8 mouse cellular contexts compared by ENCODE assay signal in genomic region chr5:114380209-114381012, GRCm38 (mm10). TPM values are rescaled to one million over a fixed set of nuclear protein-coding genes. Genes with fewer than 3 reads are reported as not detected.
DNase-seq lines count a peak whose midpoint lies in the region; ATAC-seq and TF ChIP-seq lines count a peak whose summit lies in the region.

Gene Kctd10, minus strand, starts transcription at chr5:114380508.
Gene Ube3b, plus strand, starts transcription at chr5:114380607.

- peak within 1 kb of the TSS; percentile 85 for H3K4me2 ChIP-seq in embryonic facial prominence, embryonic 14.5 days (ENCODE audit: low read depth, low read length)
- peak within 1 kb of the TSS; percentile 89 for H3K4me2 ChIP-seq in limb, embryonic 14.5 days (replicated peaks; ENCODE audit: low read depth, low read length, severe bottlenecking)
- peak within 1 kb of the TSS; percentile 81 for H3K4me2 ChIP-seq in midbrain, postnatal 0 days (ENCODE audit: low read depth, low read length, poor library complexity, severe bottlenecking)

- H3K9ac ChIP-seq in embryonic facial prominence, embryonic 14.5 days (ENCODE audit: low read depth, low read length), result peak within 1 kb of the TSS; percentile 90
- peak within 1 kb of the TSS; percentile 92 for H3K9ac ChIP-seq in heart, adult 2 months (ENCODE audit: low read depth, low read length)
- H3K9ac ChIP-seq in limb, embryonic 14.5 days (ENCODE audit: low read depth, low read length, severe bottlenecking), result peak within 1 kb of the TSS; percentile 95
- peak within 1 kb of the TSS; percentile 95 for H3K9ac ChIP-seq in midbrain, postnatal 0 days (replicated peaks; ENCODE audit: low read length, poor library complexity, severe bottlenecking)

- WGBS in embryonic facial prominence, embryonic 14.5 days, result under 1% methylated on average over 45 of the region's 74 CpGs
- WGBS in heart, adult 2 months, result under 1% methylated on average over 73 of the region's 74 CpGs
- WGBS in limb, embryonic 14.5 days, result under 1% methylated on average over 69 of the region's 74 CpGs
- WGBS in midbrain, postnatal 0 days, result under 1% methylated on average over 73 of the region's 74 CpGs

- no peak for TF ChIP-seq CTCF in heart, adult 2 months (IDR thresholded peaks at IDR 0.05)
- no peak for TF ChIP-seq CTCF in midbrain, postnatal 0 days (IDR thresholded peaks at IDR 0.05)

- peaks cover 6% of the 10 kb centered on the region for H3K79me2 ChIP-seq in heart, adult 2 months (replicated peaks; ENCODE audit: control insufficient read depth, insufficient read depth, low read length)

- peaks cover 27% of the 10 kb centered on the region for H3K36me3 ChIP-seq in embryonic facial prominence, embryonic 14.5 days (ENCODE audit: control insufficient read depth, insufficient read depth, low read length)
- no peaks in the 10 kb centered on the region for H3K36me3 ChIP-seq in heart, adult 2 months (ENCODE audit: control insufficient read depth, insufficient read depth, low read length)
- peaks cover 28% of the 10 kb centered on the region for H3K36me3 ChIP-seq in limb, embryonic 14.5 days (ENCODE audit: control insufficient read depth, insufficient read depth, low read length)
- 0 out of 2 replicates have a peak, but pooled peaks cover 11% of the 10 kb centered on the region for H3K36me3 ChIP-seq in midbrain, postnatal 0 days (ENCODE audit: insufficient read depth, low read length)

- H3K9me3 ChIP-seq in embryonic facial prominence, embryonic 14.5 days (ENCODE audit: control insufficient read depth, low read length), result no peaks in the 10 kb centered on the region
- no peaks in the 10 kb centered on the region for H3K9me3 ChIP-seq in limb, embryonic 14.5 days (ENCODE audit: control insufficient read depth, low read length)
- H3K9me3 ChIP-seq in midbrain, postnatal 0 days (ENCODE audit: low read length), result no peaks in the 10 kb centered on the region

- peak; percentile 96 for ATAC-seq in embryonic facial prominence, embryonic 14.5 days (ENCODE audit: low read depth)
- peak; percentile 96 for ATAC-seq in limb, embryonic 14.5 days (ENCODE audit: low FRiP score, low read depth)
- ATAC-seq in midbrain, postnatal 0 days (ENCODE audit: low FRiP score), result peak; percentile 92

- intact Hi-C loops in heart, adult 2 months (cut with DNase I), result no loop called here

- H3K4me3 ChIP-seq in embryonic facial prominence, embryonic 14.5 days (ENCODE audit: low read depth, low read length), result peak within 1 kb of the TSS; percentile 70
- H3K4me3 ChIP-seq in heart, adult 2 months, result peak within 1 kb of the TSS; percentile 97
- H3K4me3 ChIP-seq in limb, embryonic 14.5 days (replicated peaks; ENCODE audit: low read length), result peak within 1 kb of the TSS; percentile 89
- peak within 1 kb of the TSS; percentile 73 for H3K4me3 ChIP-seq in midbrain, postnatal 0 days (ENCODE audit: low read depth, low read length)

- DNase-seq in 3T3-L1 (ENCODE audit: low read depth, low spot score), result peak; percentile 92
- DNase-seq in adrenal gland, postnatal 4 days (ENCODE audit: low spot score in 2 of 2), result peak; percentile 62 to 73
- peak; percentile 96 for DNase-seq in embryonic facial prominence, embryonic 14.5 days (ENCODE audit: low spot score)
- DNase-seq in heart, adult 2 months, result peak; percentile 89
- peak; percentile 79 to 81 for DNase-seq in kidney, adult 8-10 months
- peak; percentile 92 for DNase-seq in limb, embryonic 14.5 days (ENCODE audit: low spot score)
- peak; percentile 94 for DNase-seq in midbrain, postnatal 0 days (ENCODE audit: low spot score)
- peak; percentile 73 to 77 for DNase-seq in spleen, postnatal 14 days (ENCODE audit: low spot score in 2 of 2)

- TF ChIP-seq EP300 in heart, adult 2 months (IDR thresholded peaks at IDR 0.05; ENCODE audit: insufficient read depth, low read depth, low read length), result no peak

- TF ChIP-seq POLR2A in heart, adult 2 months (IDR thresholded peaks at IDR 0.05; ENCODE audit: insufficient read depth, low read depth, low read length), result peak; percentile 69
- TF ChIP-seq POLR2A in limb, embryonic 14.5 days (IDR thresholded peaks at IDR 0.05; ENCODE audit: borderline replicate concordance, extremely low read depth, insufficient read depth, insufficient read length), result peak; percentile 85

- peaks cover 30% of the 10 kb centered on the region for H3K4me1 ChIP-seq in embryonic facial prominence, embryonic 14.5 days (ENCODE audit: control insufficient read depth, insufficient read depth, low read length)
- peaks cover 9% of the 10 kb centered on the region for H3K4me1 ChIP-seq in heart, adult 2 months (ENCODE audit: control insufficient read depth, insufficient read depth, low read length)
- H3K4me1 ChIP-seq in limb, embryonic 14.5 days (ENCODE audit: control insufficient read depth, insufficient read depth, low read length), result peaks cover 26% of the 10 kb centered on the region
- peaks cover 9% of the 10 kb centered on the region; the same call in 1 of the 2 replicates for H3K4me1 ChIP-seq in midbrain, postnatal 0 days (ENCODE audit: insufficient read depth, low read length)

- H3K27me3 ChIP-seq in embryonic facial prominence, embryonic 14.5 days (replicated peaks; ENCODE audit: control insufficient read depth, insufficient read depth, low read length), result no peaks in the 10 kb centered on the region
- H3K27me3 ChIP-seq in heart, adult 2 months (ENCODE audit: control insufficient read depth, insufficient read depth, low read length), result no peaks in the 10 kb centered on the region
- H3K27me3 ChIP-seq in limb, embryonic 14.5 days (ENCODE audit: control insufficient read depth, insufficient read depth, low read length), result no peaks in the 10 kb centered on the region
- no peaks in the 10 kb centered on the region for H3K27me3 ChIP-seq in midbrain, postnatal 0 days (ENCODE audit: insufficient read depth, low read length)

- peak within 1 kb of the TSS; percentile 91 for H3K27ac ChIP-seq in embryonic facial prominence, embryonic 14.5 days (replicated peaks; ENCODE audit: low read depth, low read length)
- H3K27ac ChIP-seq in heart, adult 2 months, result peak within 1 kb of the TSS; percentile 96
- H3K27ac ChIP-seq in limb, embryonic 14.5 days (replicated peaks; ENCODE audit: low read depth, low read length), result peak within 1 kb of the TSS; percentile 77
- peak within 1 kb of the TSS; percentile 90 for H3K27ac ChIP-seq in midbrain, postnatal 0 days (ENCODE audit: low read depth, low read length)

RNA-seq across cellular contexts. Expression of gene Kctd10, which starts in this region (rescaled TPM):
- total RNA-seq in adrenal gland, postnatal 4 days (2021), result 10 to 100 TPM; 77.9 to 82.8 TPM
- polyA plus RNA-seq in embryonic facial prominence, embryonic 14.5 days (2014; fragmentation: Nextera tagmentation; extraction: Ambion mirVana), result 111 and 115 TPM in 2 replicates
- 10 to 100 TPM; 48.9 to 51.8 TPM for total RNA-seq in heart, adult 2 months (2021)
- polyA plus RNA-seq in heart, adult 2 months (2012; rRNA removed), result 48.0 and 63.5 TPM in 2 replicates
- 89.4 and 93.1 TPM in 2 replicates for polyA plus RNA-seq in limb, embryonic 14.5 days (2012; rRNA removed)
- polyA plus RNA-seq in limb, embryonic 14.5 days (2014; fragmentation: Nextera tagmentation; extraction: Ambion mirVana), result 103 and 105 TPM in 2 replicates
- 49.7 and 65.1 TPM in 2 replicates for total RNA-seq in midbrain, postnatal 0 days (2014; rRNA removed)
- 51.8 and 54.5 TPM in 2 replicates for polyA plus RNA-seq in midbrain, postnatal 0 days (2015; fragmentation: Nextera tagmentation; extraction: Ambion mirVana)

RNA-seq across cellular contexts. Expression of gene Ube3b, which starts in this region (rescaled TPM):
- total RNA-seq in adrenal gland, postnatal 4 days (2021), result 10 to 100 TPM; 65.4 to 72.7 TPM
- polyA plus RNA-seq in embryonic facial prominence, embryonic 14.5 days (2014; fragmentation: Nextera tagmentation; extraction: Ambion mirVana), result 44.5 and 47.5 TPM in 2 replicates
- 100 to 1,000 TPM in 1 of 2 experiments, 10 to 100 TPM in 1; 86.3 to 101 TPM for total RNA-seq in heart, adult 2 months (2021)
- polyA plus RNA-seq in heart, adult 2 months (2012; rRNA removed), result 84.2 and 103 TPM in 2 replicates
- polyA plus RNA-seq in limb, embryonic 14.5 days (2012; rRNA removed), result 57.6 and 78.4 TPM in 2 replicates
- 51.2 and 56.4 TPM in 2 replicates for polyA plus RNA-seq in limb, embryonic 14.5 days (2014; fragmentation: Nextera tagmentation; extraction: Ambion mirVana)
- 47.3 and 58.3 TPM in 2 replicates for total RNA-seq in midbrain, postnatal 0 days (2014; rRNA removed)
- polyA plus RNA-seq in midbrain, postnatal 0 days (2015; fragmentation: Nextera tagmentation; extraction: Ambion mirVana), result 26.8 and 26.9 TPM in 2 replicates

Comparison
In these comparisons a context has a peak if more than half of its experiments do, and no peak if none do; other contexts are left out.
1. Peak in every context shown above with its lines: DNase-seq, ATAC-seq, H3K4me3 ChIP-seq and H3K27ac ChIP-seq.